Mouse (Mus musculus): Measurements from ENCODE around the gene D930020B18Rik.

Gene D930020B18Rik

GRCm38 (mm10) chr10:121641272-121642053 lies at the start of gene D930020B18Rik:
D930020B18Rik (plus strand) TSS chr10:121641588.
- DNase-seq (ENCODE audit: low read depth, low spot score), result peak; percentile 56

- DNase-seq (ENCODE audit: low read depth, low spot score), result no peak
These were observed 44.8 kb upstream of the D930020B18Rik start for GRCm38 (mm10) chr10:121596580-121596979.

GRCm38 (mm10) chr10:121601272-121601671 lies 40.1 kb upstream of the D930020B18Rik start:
- DNase-seq (ENCODE audit: low read depth, low spot score), result no peak

- no peak for DNase-seq (ENCODE audit: low read depth, low spot score)
These were observed 37.8 kb upstream of the D930020B18Rik start for GRCm38 (mm10) chr10:121603556-121603955.

DNA sequence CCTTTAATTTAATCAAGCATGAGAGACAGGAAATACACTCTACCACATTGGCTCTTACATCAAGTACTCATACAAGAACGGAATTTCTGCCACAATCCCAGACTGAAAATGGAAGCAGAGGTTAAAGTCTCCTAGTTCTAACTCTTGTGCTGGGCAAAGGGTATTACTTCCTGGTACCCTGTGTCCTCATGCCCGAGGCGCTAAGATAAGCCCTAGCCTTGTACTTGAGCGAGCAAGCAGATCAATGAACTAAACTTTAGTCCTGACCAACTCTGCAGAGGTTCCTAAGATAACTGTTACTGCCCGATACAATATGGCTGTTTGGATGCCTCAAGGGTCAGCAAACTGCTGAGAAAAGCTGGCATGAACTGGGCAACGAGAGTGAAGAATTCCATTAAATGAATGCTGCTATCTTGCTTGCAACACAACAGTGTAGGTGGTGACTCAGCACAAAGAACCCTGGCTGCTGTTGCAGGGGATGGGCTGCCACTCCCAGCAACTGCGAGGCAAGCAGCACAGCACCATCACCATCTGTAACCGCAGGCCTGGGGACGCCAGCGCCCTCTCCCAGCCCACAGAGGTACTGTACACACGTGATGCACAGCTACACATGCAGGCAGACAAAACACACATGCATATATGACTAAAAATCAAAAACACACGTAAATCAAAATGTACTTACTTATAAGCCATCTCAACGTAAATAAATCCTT lies 36.6 kb upstream of the D930020B18Rik start:
- DNase-seq (ENCODE audit: low read depth, low spot score), result no peak

- no peak for DNase-seq (ENCODE audit: low read depth, low spot score)
These were observed 33.2 kb upstream of the D930020B18Rik start for GRCm38 (mm10) chr10:121608177-121608576.

GRCm38 (mm10) chr10:121611587-121611986 lies 29.8 kb upstream of the D930020B18Rik start:
- no peak for DNase-seq (ENCODE audit: low read depth, low spot score)

- no peak for DNase-seq (ENCODE audit: low read depth, low spot score)
These were observed 28.9 kb upstream of the D930020B18Rik start for GRCm38 (mm10) chr10:121612448-121612847.

GRCm38 (mm10) chr10:121613570-121613969 lies 27.8 kb upstream of the D930020B18Rik start:
- DNase-seq (ENCODE audit: low read depth, low spot score), result no peak

DNA sequence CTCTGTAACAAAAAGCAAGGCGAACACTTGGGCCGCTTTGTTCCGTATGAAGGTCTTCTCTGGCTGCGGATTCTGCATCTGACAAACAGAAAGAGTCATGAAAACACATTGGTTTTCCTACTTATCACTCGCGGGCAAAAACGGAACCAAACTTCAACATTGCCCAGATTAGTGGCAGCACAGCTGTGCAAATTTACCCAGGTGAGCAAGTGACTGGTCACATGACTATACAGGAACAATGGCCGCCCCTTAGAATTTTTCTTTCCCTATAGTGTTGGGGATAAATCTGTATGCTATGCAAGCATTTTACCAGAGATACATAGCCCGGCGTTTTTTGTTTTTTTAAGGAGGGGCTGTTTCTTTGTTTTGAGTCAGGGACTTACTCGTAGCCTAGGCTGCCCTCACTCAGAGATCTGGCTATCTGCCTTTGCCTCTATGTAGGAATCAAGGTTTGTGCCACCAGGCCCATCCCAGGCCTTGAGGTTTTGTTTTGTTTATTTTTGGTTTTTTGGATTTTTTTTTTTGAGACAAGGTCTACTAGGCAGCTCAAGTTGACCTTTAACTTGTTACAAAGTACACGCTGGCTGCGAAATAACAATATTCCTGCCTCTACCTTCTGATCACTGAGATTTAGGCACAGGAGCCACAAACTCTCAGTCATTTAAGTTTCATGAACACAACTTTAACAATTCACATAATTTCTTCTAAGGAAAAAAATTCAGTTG lies 26.1 kb upstream of the D930020B18Rik start:
- DNase-seq (ENCODE audit: low read depth, low spot score), result no peak

DNA sequence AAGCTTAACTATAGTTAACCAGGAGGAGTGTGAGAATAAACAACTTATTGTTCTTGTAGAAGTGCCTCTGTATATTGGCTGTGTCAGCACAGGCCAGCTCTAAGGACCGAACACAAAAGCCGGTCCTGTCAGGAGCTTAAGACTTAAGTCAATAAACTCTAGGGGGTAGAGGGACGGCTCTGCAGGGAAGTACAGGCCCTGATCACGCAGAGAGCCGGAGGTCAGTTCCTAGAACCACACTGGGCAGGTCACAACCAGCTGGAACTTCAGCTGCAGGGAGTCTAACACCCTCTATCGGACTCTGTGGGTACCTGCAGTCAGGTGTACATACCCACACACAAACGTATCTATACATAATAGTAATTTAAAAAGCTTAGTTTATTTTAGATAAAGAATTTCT lies 25.5 kb upstream of the D930020B18Rik start:
- DNase-seq (ENCODE audit: low read depth, low spot score), result no peak

DNA sequence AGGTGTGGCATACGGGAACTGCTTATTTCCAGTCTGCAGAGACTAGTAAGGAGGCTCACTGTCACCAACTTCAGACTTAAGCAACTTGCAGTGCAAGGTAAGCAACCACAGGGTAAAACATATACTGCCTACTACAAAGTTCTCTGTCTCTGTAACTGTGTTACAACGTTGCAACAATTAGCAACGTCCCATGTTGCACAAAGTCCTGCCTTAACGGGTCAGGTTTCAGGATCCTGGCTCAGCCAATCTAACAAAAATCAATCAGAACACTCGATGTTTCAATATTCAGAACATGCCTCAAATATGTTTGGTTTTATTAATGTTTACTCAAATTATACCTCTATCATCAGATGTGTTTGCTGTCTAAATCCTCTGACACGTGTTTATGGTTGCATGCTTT lies 19.0 kb upstream of the D930020B18Rik start:
- DNase-seq (ENCODE audit: low read depth, low spot score), result no peak

GRCm38 (mm10) chr10:121623670-121624069 lies 17.7 kb upstream of the D930020B18Rik start:
- DNase-seq (ENCODE audit: low read depth, low spot score), result no peak

- no peak for DNase-seq (ENCODE audit: low read depth, low spot score)
These were observed 16.4 kb upstream of the D930020B18Rik start for GRCm38 (mm10) chr10:121625006-121625405.

- no peak for DNase-seq (ENCODE audit: low read depth, low spot score)
These were observed 15.8 kb upstream of the D930020B18Rik start for GRCm38 (mm10) chr10:121625407-121626185.

DNA sequence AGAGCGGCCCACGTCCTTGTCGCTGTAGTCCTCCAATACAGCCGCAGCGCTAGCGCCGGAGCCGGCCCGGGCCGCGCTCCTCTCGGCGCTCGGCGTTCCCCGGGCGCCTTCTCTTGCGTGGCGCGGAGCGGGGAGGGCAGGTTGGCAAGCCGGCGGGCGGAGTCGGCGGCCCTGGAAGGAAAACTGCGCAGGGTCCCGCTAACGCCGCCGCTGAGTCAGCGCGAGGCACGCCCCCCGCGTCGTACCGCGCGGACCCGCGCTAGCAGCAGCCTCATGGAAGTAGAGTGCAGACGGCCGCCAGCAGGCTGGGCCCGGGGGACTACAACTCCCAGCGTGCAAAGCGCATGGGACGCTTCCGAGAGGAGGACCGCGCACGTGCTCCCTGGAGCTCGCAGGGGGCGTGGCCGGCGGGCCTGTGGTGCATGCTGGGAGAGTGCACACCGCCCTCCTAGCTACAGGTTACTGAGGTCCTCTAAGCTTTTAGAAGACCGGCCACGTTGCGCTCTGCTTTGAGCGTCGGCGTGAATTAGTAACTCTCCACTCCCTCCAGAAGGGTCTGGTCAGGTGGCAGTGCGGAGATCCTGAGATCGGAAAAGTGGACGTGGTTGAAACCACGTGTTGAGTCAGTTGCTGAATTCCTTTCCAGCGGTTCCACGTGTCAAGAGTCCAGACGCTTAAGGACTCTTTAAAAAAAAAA lies 15.1 kb upstream of the D930020B18Rik start, which contains the start of gene Xpot:
Xpot (minus strand) TSS at position 147 of the 697 bp plus-strand sequence.
- DNase-seq (ENCODE audit: low read depth, low spot score), result peak; percentile 98

- DNase-seq (ENCODE audit: low read depth, low spot score), result no peak
These were observed 14.1 kb upstream of the D930020B18Rik start for GRCm38 (mm10) chr10:121627216-121627852.

DNA sequence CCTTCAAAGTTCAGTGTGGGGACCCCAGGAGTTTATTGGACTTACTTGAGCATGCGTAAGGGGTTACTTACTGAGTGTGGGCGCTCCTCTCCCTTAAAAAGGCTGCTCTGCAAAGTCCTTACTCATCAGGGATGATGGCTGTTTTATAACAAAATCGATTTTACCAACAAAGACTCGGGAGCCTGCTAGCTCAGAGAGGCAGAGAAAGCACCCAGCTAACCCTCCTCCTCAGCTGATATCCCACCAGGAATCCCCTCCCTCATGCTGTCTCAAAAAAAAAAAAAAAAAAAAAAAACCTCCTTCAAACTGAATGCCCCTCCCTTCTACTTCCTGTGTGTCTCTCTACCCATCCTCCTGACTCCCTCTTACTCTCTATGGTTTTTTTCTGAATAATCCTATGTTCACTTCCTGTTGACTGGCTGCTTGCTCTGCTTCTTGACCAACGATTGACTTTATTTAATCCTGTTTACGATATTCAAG lies 12.8 kb upstream of the D930020B18Rik start:
- DNase-seq (ENCODE audit: low read depth, low spot score), result no peak

DNA sequence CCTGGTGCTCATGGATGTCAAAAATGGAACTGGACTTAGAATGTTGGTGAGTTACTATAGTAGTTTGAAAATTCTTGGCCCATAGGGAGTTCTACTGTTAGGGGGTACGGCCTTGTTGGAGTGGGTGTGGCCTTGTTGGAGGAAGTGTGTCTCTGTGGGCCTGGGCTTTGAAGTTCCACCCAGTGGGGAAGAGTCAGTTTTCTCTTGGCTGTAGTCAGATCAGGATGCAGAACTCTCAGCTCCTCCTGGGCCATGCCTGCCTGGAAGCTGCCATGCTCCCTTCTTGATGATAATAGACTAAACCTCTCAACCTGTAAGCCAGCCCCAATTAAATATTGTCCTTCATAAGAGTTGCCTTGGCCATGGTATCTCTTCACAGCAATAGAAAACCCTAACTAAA lies 7.2 kb upstream of the D930020B18Rik start:
- DNase-seq (ENCODE audit: low read depth, low spot score), result no peak

DNA sequence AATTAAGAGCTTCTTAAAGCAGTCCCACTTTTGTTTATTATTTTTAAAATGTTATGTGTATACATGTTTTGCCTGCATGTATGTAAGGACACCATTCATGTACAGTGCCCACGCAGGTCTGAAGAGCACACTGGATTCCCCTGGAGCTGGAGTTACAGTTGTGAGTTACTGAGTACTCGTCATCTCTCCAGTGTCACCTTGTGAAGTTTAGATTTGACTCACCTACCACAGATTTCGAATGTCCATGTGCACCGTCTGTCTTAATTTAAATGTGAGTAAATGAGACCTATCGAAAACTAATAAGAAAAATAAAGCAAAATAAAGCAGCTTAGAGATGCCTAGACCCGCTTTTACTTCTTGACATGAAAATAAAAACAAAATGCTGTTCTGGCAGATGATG lies 5.1 kb upstream of the D930020B18Rik start:
- no peak for DNase-seq (ENCODE audit: low read depth, low spot score)
